Comparison of ENCODE assay signal across 34 mouse cellular contexts in the genomic region with DNA sequence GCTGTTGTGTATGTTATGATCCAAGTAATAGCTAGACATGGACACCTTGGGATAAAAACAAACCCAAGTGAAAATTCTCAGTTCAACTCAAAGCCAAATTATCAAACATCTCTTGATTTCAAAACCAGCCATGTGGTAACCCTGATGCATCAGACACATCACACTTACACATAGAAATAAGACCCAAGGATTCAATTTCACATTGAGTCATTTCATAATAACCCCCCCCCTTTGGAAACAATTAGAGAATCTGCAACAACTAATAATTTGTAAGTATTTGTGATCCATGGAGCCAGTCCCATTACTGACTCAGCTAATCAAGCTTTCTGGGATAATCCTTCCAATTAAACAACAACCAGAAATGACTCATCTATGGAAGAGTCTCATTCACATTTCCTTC.
"Had no signal": no experiment of that assay in that cellular context is flagged by ENCODE, and none has a peak within 500 bp of the region (broad histone marks: within the 10 kb centered on the region; RNA-seq: fewer than 3 reads in every experiment).

No protein-coding gene starts in this region.

- DNase-seq: heart, postnatal 10 days; heart, postnatal 14 days; heart, postnatal 36 days; heart, postnatal 4 days; kidney, adult 11 months; kidney, adult 18-20 months; kidney, adult 2 months; kidney, adult 8-10 months; kidney, adult 9 months; kidney, postnatal 10 days; kidney, postnatal 14 days; kidney, postnatal 25 days; kidney, postnatal 36 days; kidney, postnatal 4 days; layer of hippocampus, adult 9-11 months; layer of hippocampus, postnatal 36 days had no signal

- H3K9me3 ChIP-seq: heart, embryonic 10.5 days; heart, embryonic 12.5 days; heart, embryonic 13.5 days; heart, embryonic 15.5 days; hindbrain, embryonic 10.5 days; hindbrain, embryonic 12.5 days; hindbrain, embryonic 13.5 days; hindbrain, embryonic 15.5 days; intestine, embryonic 15.5 days; kidney, embryonic 15.5 days had no signal

- H3K36me3 ChIP-seq: heart, embryonic 10.5 days; heart, embryonic 12.5 days; heart, embryonic 13.5 days; heart, embryonic 15.5 days; hindbrain, embryonic 12.5 days; hindbrain, embryonic 13.5 days; hindbrain, embryonic 15.5 days; intestine, embryonic 15.5 days; kidney, embryonic 15.5 days had no signal

- H3K4me2 ChIP-seq: heart, embryonic 12.5 days; heart, embryonic 13.5 days; heart, embryonic 15.5 days; hindbrain, embryonic 12.5 days; hindbrain, embryonic 13.5 days; hindbrain, embryonic 14.5 days; hindbrain, embryonic 15.5 days; intestine, embryonic 15.5 days; kidney, embryonic 15.5 days had no signal

- H3K27ac ChIP-seq: heart, embryonic 10.5 days; heart, embryonic 13.5 days; heart, embryonic 15.5 days; hindbrain, embryonic 10.5 days; hindbrain, embryonic 12.5 days; hindbrain, embryonic 13.5 days; hindbrain, embryonic 14.5 days; hindbrain, embryonic 15.5 days; hindbrain, postnatal 0 days; intestine, embryonic 15.5 days; kidney, embryonic 15.5 days; kidney, postnatal 0 days; layer of hippocampus, adult 2 months had no signal

- ATAC-seq: hindbrain, embryonic 16.5 days; hindbrain, postnatal 0 days; inflammation-experienced regulatory T-cells, adult 6 months; intestine, embryonic 15.5 days; intestine, embryonic 16.5 days; intestine, postnatal 0 days had no signal

- H3K4me1 ChIP-seq: hindbrain, embryonic 10.5 days; hindbrain, embryonic 12.5 days; hindbrain, embryonic 13.5 days; hindbrain, embryonic 15.5 days; intestine, embryonic 15.5 days had no signal

- H3K9ac ChIP-seq: heart, embryonic 12.5 days; heart, embryonic 13.5 days; heart, embryonic 15.5 days; hindbrain, embryonic 12.5 days; hindbrain, embryonic 13.5 days; hindbrain, embryonic 14.5 days; hindbrain, embryonic 15.5 days; intestine, embryonic 15.5 days; kidney, embryonic 15.5 days had no signal

- H3K27me3 ChIP-seq: heart, embryonic 12.5 days; heart, embryonic 13.5 days; heart, embryonic 15.5 days; hindbrain, embryonic 12.5 days; hindbrain, embryonic 13.5 days; hindbrain, embryonic 15.5 days; intestine, embryonic 15.5 days; kidney, embryonic 15.5 days had no signal

- H3K4me3 ChIP-seq: heart, embryonic 10.5 days; heart, embryonic 12.5 days; heart, embryonic 13.5 days; heart, embryonic 15.5 days; hindbrain, embryonic 10.5 days; hindbrain, embryonic 12.5 days; hindbrain, embryonic 13.5 days; hindbrain, embryonic 15.5 days; intestine, embryonic 15.5 days; kidney, embryonic 15.5 days; layer of hippocampus, adult 2 months had no signal
